Mouse (Mus musculus): ENCODE data around the gene Sox5.

DNA sequence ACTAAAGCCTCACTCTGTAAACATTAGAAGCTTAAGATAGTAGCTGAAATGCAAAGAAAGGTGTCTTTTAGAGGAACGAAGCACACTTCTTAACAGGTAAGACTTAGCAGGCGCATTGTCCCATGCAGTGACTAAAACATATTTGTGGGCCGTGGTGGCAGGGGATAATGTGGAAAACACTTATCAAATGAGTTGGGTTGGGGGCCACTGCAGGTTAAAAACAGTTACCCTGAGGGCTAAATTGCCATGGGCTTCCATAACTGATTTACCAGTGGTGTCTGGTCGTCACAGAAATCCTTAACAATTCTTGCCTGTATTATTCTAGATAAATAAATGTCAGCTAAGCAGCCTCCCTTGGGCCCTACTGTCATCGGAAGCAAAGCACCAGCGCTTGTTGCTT is 401.1 kb downstream of the Sox5 start:
- no peak for TF ChIP-seq CTCF (IDR thresholded peaks at IDR 0.05; ENCODE audit: borderline replicate concordance, insufficient read depth, low read length)
- no peak for TF ChIP-seq POLR2A (IDR thresholded peaks at IDR 0.05; ENCODE audit: low read depth, low read length)

All from embryonic fibroblast, embryonic 13.5 days (primary cell).